Mouse (Mus musculus): ENCODE data around the gene Rnase12. TPM values are rescaled to one million over a fixed set of nuclear protein-coding genes. Genes with fewer than 3 reads are reported as not detected.
A peak's percentile ranks its signal among the peaks of the same experiment; 100 is the strongest.

Rnase12 gene
- polyA plus RNA-seq, 1 experiment from 2014 or later = 0.57 TPM

GRCm38 (mm10) chr14:51041769-51042168 is 15.7 kb downstream of the Rnase12 start, which contains the start of gene Rnase9:
TSS of gene Rnase9 (minus strand) at chr14:51041869.
- DNase-seq (ENCODE audit: low spot score) = no peak
- no peak within 1 kb of the TSS for H3K27ac ChIP-seq (replicated peaks)
- no peak within 1 kb of the TSS for H3K4me3 ChIP-seq (ENCODE audit: low read depth, low read length)
- H3K36me3 ChIP-seq (ENCODE audit: control insufficient read depth, insufficient read depth, low read length) = no peaks in the 10 kb centered on the region
- H3K9me3 ChIP-seq (ENCODE audit: control insufficient read depth, low read length) = no peaks in the 10 kb centered on the region
- H3K27me3 ChIP-seq (ENCODE audit: control insufficient read depth, insufficient read depth, low read length) = no peaks in the 10 kb centered on the region
- no peak for ATAC-seq (ENCODE audit: low FRiP score, low TSS enrichment)
- H3K9ac ChIP-seq (ENCODE audit: low read length) = no peak within 1 kb of the TSS
- H3K4me1 ChIP-seq (replicated peaks; ENCODE audit: control insufficient read depth, insufficient read depth) = no peaks in the 10 kb centered on the region
- no peak for TF ChIP-seq CTCF (IDR thresholded peaks at IDR 0.05; ENCODE audit: low read depth)
- TF ChIP-seq EP300 (optimal IDR thresholded peaks at IDR 0.05) = no peak
- H3K4me2 ChIP-seq (replicated peaks; ENCODE audit: low read depth) = no peak within 1 kb of the TSS
- WGBS = 83% methylated on average over 6 of the region's 6 CpGs

GRCm38 (mm10) chr14:51036214-51036613 is 21.2 kb downstream of the Rnase12 start:
- no peaks in the 10 kb centered on the region for H3K36me3 ChIP-seq (ENCODE audit: control insufficient read depth, insufficient read depth, low read length)
- H3K9me3 ChIP-seq (ENCODE audit: control insufficient read depth, low read length) = no peaks in the 10 kb centered on the region
- H3K4me3 ChIP-seq (ENCODE audit: low read depth, low read length) = no peak overlapping the region
- H3K27me3 ChIP-seq (ENCODE audit: control insufficient read depth, insufficient read depth, low read length) = no peaks in the 10 kb centered on the region
- no peak overlapping the region for H3K4me2 ChIP-seq (replicated peaks; ENCODE audit: low read depth)
- TF ChIP-seq EP300 (optimal IDR thresholded peaks at IDR 0.05) (no peak), CTCF (IDR thresholded peaks at IDR 0.05; ENCODE audit: low read depth) (no peak)
- no peak overlapping the region for H3K27ac ChIP-seq (replicated peaks)
- H3K4me1 ChIP-seq (replicated peaks; ENCODE audit: control insufficient read depth, insufficient read depth) = no peaks in the 10 kb centered on the region
- DNase-seq (ENCODE audit: low spot score) (no peak), ATAC-seq (ENCODE audit: low FRiP score, low TSS enrichment) (no peak)
- 69% methylated on average over 4 of the region's 4 CpGs for WGBS
- no peak overlapping the region for H3K9ac ChIP-seq (ENCODE audit: low read length)

GRCm38 (mm10) chr14:51035206-51035605 is 22.3 kb downstream of the Rnase12 start:
- TF ChIP-seq CTCF (IDR thresholded peaks at IDR 0.05; ENCODE audit: low read depth) = no peak
- TF ChIP-seq EP300 (optimal IDR thresholded peaks at IDR 0.05) = no peak
- 34% methylated on average over 1 of the region's 1 CpGs for WGBS
- no peak for ATAC-seq (ENCODE audit: low FRiP score, low TSS enrichment)

GRCm38 (mm10) chr14:51027387-51028155 is 29.9 kb downstream of the Rnase12 start:
- Histone ChIP-seq H3K4me2 (replicated peaks; ENCODE audit: low read depth) (no peak overlapping the region), H3K9me3 (ENCODE audit: control insufficient read depth, low read length) (no peaks in the 10 kb centered on the region), H3K36me3 (ENCODE audit: control insufficient read depth, insufficient read depth, low read length) (no peaks in the 10 kb centered on the region), H3K4me3 (ENCODE audit: low read depth, low read length) (no peak overlapping the region), H3K9ac (ENCODE audit: low read length) (no peak overlapping the region), H3K27me3 (ENCODE audit: control insufficient read depth, insufficient read depth, low read length) (no peaks in the 10 kb centered on the region), H3K27ac (replicated peaks) (no peak overlapping the region), H3K4me1 (replicated peaks; ENCODE audit: control insufficient read depth, insufficient read depth) (no peaks in the 10 kb centered on the region)
- TF ChIP-seq CTCF (IDR thresholded peaks at IDR 0.05; ENCODE audit: low read depth) (no peak), EP300 (optimal IDR thresholded peaks at IDR 0.05) (no peak)
- ATAC-seq (ENCODE audit: low FRiP score, low TSS enrichment) (no peak), DNase-seq (ENCODE audit: low spot score) (no peak)
- WGBS = 58% methylated on average over 3 of the region's 3 CpGs

More at GRCm38 (mm10) chr14:51035206-51035605, 22.3 kb downstream of the Rnase12 start:
- H3K4me3 ChIP-seq (ENCODE audit: low read depth, low read length) = no peak overlapping the region
- H3K4me2 ChIP-seq (replicated peaks; ENCODE audit: low read depth) = no peak overlapping the region
- H3K27me3 ChIP-seq (ENCODE audit: control insufficient read depth, insufficient read depth, low read length) = no peaks in the 10 kb centered on the region
- no peak overlapping the region for H3K27ac ChIP-seq (replicated peaks)
- H3K4me1 ChIP-seq (replicated peaks; ENCODE audit: control insufficient read depth, insufficient read depth) = no peaks in the 10 kb centered on the region
- H3K9ac ChIP-seq (ENCODE audit: low read length) = no peak overlapping the region
- H3K36me3 ChIP-seq (ENCODE audit: control insufficient read depth, insufficient read depth, low read length) = no peaks in the 10 kb centered on the region
- no peaks in the 10 kb centered on the region for H3K9me3 ChIP-seq (ENCODE audit: control insufficient read depth, low read length)
- no peak for DNase-seq (ENCODE audit: low spot score)

- ATAC-seq (ENCODE audit: low FRiP score, low TSS enrichment) (no peak), DNase-seq (ENCODE audit: low spot score) (peak; percentile 70)
- Histone ChIP-seq H3K36me3 (ENCODE audit: control insufficient read depth, insufficient read depth, low read length) (no peaks in the 10 kb centered on the region), H3K4me1 (replicated peaks; ENCODE audit: control insufficient read depth, insufficient read depth) (no peaks in the 10 kb centered on the region), H3K27ac (replicated peaks) (no peak overlapping the region), H3K4me3 (ENCODE audit: low read depth, low read length) (no peak overlapping the region), H3K9ac (ENCODE audit: low read length) (no peak overlapping the region), H3K9me3 (ENCODE audit: control insufficient read depth, low read length) (no peaks in the 10 kb centered on the region), H3K27me3 (ENCODE audit: control insufficient read depth, insufficient read depth, low read length) (no peaks in the 10 kb centered on the region), H3K4me2 (replicated peaks; ENCODE audit: low read depth) (no peak overlapping the region)
- 38% methylated on average over 5 of the region's 5 CpGs for WGBS
- TF ChIP-seq CTCF (IDR thresholded peaks at IDR 0.05; ENCODE audit: low read depth) = peak; percentile 93
- no peak for TF ChIP-seq EP300 (optimal IDR thresholded peaks at IDR 0.05)
These were observed 30.9 kb downstream of the Rnase12 start for GRCm38 (mm10) chr14:51026391-51027133.

- H3K4me2 ChIP-seq (replicated peaks; ENCODE audit: low read depth) = no peak overlapping the region
- H3K27me3 ChIP-seq (ENCODE audit: control insufficient read depth, insufficient read depth, low read length) = no peaks in the 10 kb centered on the region
- TF ChIP-seq EP300 (optimal IDR thresholded peaks at IDR 0.05) = no peak
- no peak for TF ChIP-seq CTCF (IDR thresholded peaks at IDR 0.05; ENCODE audit: low read depth)
- H3K4me3 ChIP-seq (ENCODE audit: low read depth, low read length) = no peak overlapping the region
- no peaks in the 10 kb centered on the region for H3K36me3 ChIP-seq (ENCODE audit: control insufficient read depth, insufficient read depth, low read length)
- H3K9me3 ChIP-seq (ENCODE audit: control insufficient read depth, low read length) = no peaks in the 10 kb centered on the region
- 81% methylated on average over 1 of the region's 1 CpGs for WGBS
- H3K27ac ChIP-seq (replicated peaks) = no peak overlapping the region
- no peak overlapping the region for H3K9ac ChIP-seq (ENCODE audit: low read length)
- no peak for DNase-seq (ENCODE audit: low spot score)
- no peak for ATAC-seq (ENCODE audit: low FRiP score, low TSS enrichment)
- H3K4me1 ChIP-seq (replicated peaks; ENCODE audit: control insufficient read depth, insufficient read depth) = no peaks in the 10 kb centered on the region
These were observed 32.6 kb downstream of the Rnase12 start for GRCm38 (mm10) chr14:51024820-51025219.
